Mouse (Mus musculus): ENCODE measurements at regions not wholly inside any gene's neighbourhood (a gene's known extent, or its start where the extent isn't known, plus 50 kb on each side); places are given as distances from the start of the nearest gene placed in this dataset.
"Not testable (repeated sequence)": the region's sequence is repeated elsewhere in the genome, so short reads cannot be mapped to it uniquely, and the experiment has no call there.

DNA sequence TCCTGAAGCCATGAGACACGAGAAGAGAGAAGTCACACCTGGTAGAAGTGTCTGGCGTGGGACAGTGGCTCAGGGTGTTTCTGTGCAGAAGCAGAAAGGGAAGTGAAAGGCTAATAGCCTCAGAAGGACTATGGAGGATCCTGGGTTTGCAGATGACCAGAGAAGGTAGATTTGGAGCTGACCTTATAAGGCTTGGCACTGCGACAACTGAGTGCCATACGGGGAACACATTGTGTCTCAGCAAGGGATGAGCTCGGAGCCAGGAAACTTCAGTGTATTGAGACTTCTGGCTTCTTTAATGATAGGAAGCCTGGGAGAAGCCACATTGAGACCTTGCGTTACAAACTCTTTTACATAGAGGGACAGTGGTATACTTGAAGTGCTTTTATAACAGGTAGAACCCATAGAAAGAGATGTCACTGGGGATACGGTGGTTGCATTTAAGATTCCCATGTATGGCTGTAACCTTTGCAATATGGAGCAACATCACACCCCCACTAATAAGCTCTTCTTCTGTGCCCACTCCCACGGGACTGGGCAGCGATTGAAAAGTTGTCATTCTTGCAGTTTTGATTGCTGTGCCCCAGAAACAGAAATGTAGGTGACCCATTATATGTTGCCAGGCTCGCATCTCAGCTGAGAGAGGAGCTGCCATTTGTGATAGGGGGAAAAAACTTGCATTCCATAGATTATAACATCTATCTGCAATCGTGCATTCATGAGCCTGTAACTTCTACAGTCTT is 61.8 kb upstream of the Dync1i1 start:
- DNase-seq = peak; percentile 84 to 86

DNA sequence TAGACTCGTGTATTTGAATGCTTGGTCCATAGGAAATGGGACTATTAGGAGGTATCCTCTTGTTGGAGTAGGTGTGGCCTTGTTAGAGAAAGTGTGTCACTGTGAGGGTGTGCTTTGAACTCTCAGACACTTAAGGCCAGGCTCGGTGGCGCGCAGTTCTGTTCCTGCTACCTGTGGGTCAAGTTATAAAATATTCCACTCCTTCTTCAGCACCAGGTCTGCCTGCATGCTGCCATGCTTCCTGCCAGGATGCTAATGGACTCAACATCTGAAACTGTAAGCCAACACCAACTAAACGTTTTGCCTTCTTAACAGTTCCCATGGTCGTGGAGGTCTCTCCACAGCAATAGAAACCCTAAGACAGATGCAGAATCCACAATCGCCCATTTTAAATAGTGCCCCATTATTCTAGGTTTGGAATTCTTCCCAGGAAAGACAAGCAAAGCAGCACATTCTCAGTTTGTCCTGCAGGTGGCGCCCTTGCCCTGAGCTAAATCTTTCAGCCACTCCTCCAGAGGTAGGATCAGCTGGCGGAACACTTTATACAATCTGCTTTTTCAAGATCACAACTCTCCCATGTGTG is 80.2 kb upstream of the Dync1i1 start:
- DNase-seq = peak; percentile 87 to 89

DNA sequence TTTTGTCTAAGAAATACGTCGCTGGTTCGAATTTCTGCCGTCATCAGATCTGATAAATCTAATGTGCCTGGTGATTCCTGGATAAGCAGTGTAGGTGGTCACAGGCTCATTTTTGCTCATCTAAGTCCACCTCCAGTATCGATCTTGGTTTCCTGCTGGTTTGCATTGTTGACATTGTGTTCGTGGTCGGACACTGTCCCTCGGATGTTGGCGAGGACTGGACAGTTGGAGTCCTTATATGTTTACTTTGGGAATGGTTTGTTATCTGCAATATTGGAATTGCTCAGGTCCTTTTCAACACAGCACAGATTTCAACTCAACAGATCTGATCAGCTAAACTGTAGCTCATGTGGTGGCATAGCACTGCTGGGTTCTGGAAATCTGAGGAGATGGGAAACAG is 91.2 kb upstream of the Dync1i1 start:
- DNase-seq = no peak

DNA sequence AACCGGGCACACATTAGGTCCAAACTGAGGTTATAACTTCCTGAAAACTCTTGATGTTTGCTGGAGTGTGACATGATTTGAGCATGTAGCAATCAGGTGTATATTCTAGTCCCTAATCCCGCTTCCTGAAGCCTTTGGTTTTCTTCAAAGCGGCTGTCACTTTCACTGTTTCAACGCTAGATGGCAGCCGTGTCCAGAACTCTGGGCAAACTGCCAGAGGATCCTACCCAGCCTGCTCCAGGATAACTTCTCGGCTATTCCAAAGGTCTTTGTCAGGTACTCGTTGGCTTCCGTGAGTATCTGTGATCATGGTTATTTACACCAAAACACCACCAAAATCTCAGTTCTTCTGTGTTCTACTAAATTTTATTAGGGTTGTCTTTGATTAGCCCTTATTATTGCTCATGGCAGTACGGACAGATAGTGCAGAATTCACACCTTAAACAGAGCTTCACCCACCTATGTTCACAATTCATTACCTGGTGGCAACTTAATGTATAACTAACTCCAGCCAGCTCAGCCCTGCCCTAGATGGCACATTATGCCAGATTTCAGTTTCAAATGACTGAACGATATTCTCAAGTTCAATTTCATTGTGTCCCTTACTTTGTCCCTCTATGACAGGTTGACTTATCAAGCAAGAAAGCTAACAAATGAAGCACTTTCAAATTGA is 92.3 kb upstream of the Dync1i1 start:
- peak; percentile 78 to 87 for DNase-seq

DNA sequence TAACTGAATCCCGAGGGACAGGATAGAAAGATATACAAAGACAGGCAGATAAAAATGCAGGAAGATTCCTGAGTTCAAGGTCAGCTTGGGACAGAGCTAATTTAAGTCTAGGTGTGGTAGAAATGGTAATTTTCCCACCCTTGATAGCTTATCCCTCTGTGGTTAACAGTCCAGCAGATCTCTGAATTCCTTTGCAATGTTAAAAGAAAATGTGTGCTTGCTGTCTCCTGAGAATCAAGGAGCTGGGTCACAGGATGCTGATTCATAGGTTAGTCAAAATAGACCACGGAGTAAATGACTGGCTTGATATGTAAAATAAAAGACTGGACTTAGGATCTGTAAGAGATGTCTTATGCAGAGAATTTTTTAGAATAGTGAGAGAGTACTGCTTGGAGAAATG is 101.4 kb upstream of the Dync1i1 start:
- no peak for DNase-seq

DNA sequence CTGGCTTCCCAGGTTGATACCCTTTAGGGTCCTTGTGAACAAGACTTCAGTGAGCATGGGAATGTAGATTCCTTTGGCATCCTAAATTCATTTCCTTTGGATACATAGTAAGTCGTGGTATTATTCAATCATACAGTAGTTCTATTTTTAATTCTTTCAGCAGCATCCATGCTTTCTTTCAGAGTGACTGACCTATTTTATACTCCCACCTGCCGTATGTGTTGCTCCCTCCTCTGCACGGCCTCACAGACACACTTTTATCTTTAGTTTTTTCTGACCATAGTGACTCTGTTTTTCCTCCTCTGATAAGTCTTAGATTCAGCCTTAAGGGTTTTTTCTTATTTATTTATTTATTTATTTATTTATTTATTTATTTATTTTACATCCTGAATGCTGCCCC is 103.9 kb upstream of the Dync1i1 start:
- no peak for DNase-seq

DNA sequence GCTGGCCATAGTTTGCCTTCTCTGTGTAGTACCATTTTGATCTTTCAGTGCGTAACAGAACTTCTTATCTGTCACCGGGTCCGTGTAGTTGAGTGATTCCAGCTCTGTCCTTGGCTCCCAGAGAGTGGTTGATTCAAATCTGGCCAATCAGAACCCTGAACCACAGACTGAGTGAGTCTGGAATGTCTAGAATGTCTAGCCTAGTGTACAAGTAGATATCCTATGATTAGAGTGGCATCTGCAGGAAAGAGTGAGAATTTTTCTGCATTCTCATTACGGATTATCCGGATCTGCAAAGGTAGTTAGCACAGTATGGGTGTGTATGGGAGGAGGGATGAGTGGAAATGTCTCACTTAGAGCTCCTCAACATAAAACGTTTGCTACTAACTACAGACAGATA is 97.9 kb upstream of the Pdk4 start:
- DNase-seq = no peak

DNA sequence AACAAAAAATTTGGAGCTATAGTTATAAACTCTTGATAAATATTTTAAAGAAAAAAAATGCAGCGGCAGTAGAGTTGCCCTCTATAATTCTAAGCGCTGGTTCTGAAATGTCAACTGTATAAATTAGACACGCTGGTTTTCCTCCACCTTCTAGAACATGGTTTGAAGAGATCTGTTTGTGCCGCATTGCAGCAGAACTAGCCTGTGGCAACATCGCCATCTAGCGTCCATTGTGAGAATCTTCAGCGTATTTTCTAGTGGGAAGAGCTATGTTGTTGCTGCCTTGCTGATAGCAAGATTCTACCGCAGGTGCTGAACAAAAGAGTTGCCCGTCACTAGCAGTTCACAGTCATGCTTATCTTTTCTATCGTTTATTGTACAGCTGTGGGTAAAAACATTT is 93.5 kb upstream of the Pdk4 start:
- peak; percentile 71 to 76 for DNase-seq

DNA sequence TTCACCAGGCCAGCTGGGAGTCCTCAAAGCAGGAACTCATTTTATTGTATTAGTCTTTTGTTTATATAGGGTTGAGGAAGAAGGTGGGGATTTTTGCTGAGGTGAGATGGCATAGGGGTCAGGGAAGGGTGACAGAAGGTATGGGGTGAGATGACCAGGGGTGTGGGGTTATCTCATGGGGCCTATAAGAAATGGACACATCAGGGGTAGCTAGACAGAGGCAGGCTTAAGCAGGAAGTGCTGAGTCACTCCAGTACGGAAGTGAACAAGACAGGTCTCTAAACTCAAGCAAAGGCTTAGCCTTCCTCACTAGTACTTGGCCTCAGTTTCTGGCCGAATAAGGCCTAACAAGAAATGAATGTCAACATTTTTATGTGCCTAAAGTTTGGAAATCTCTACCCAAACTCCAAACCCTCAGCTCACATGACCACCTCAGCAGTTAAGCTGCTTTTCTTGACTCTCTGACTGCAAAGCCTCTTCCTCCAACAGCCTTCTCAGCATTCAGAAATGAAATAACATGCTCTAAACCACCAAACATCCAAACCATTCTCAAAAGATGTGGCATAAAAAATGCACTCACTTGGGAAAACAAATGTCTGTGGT is 86.9 kb upstream of the Pdk4 start:
- DNase-seq = no peak

DNA sequence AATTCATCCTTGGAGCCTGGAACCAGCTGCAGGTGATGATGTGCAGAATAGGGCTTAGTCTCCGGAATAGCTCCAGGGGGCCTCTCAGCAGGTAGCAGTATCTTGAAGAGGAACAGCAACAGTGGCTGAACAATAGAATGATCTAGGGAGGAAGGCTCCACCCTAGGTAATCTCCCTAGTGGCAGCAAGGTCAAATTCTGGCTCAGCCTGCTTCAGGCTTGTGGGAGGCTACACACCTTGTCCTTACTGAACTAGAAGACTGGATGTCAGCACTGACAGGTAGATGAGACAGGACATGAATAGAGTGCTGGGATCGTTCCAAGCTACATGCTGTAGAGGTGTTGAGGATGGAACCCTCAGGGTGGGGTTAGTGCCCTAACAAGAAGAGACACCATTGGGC is 80.8 kb upstream of the Pdk4 start:
- not testable (repeated sequence) for DNase-seq

DNA sequence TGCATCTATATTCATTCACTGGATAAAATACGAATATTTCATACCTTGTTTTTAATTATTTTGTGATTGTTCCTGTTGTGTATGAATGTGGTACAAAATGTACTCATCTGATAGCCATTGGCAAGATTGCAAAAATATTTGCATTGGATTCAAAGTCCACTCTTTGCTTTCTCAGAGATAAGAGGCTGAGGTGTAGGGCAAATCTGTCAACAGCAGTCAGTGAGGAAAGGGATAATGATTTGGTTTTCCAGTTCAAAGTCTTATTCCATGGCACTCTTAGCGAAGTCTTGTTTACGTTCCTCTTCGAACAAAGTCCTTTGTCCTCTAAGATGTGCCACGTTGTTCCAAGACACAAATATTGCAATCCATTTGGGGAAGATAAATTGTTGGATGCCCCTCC is 70.5 kb upstream of the Pdk4 start:
- DNase-seq = no peak

DNA sequence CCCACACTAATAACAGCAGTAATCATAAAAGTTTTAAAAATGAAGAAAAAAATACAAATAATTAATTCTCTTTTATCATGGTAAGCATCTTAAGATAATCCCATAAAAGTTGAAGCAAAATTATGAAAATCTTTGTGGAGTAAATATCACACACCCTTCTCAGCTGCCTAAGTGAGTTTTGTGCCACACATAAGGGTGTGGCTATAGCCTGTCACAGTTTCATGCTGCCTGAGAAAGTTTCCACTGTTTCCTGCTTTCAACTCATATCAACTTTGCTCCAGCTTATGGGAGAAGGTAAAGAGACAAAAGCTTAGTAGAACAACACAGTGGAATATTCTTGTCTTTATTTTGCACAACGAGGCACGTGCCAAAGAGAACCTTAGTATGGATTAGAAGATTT is 68.9 kb upstream of the Pdk4 start:
- DNase-seq = no peak

DNA sequence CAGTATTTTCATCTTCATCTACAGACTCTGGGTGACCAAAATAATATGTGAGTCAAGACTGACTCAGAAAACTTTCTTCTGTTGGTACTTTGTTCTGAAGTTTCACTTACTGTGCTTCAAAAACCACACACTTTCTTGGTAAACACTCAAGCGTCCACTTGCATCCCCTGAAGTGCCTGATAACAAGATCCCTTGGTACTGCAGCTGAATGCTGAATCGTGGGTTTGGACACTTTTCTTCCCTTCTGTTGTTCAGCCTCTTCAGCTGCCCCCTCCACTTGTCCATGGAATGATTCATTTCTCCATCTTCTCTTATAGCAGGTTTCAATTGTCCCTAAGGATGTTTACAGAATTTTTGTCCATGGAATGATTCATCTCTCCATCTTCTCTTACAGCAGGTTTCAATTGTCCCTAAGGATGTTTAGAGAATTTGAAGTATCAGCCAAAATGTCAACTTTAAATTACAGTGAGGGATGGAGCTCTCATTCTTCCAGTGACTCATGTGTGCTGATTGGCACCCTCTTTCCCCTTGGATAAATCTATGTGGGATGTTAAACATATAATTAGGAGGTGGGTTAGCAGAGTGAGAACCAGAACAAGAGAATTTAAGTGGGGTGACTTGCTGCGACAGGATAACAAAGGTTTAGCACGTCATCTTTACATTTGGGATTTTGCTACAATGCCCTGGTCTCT is 57.7 kb upstream of the Pdk4 start:
- DNase-seq = no peak

DNA sequence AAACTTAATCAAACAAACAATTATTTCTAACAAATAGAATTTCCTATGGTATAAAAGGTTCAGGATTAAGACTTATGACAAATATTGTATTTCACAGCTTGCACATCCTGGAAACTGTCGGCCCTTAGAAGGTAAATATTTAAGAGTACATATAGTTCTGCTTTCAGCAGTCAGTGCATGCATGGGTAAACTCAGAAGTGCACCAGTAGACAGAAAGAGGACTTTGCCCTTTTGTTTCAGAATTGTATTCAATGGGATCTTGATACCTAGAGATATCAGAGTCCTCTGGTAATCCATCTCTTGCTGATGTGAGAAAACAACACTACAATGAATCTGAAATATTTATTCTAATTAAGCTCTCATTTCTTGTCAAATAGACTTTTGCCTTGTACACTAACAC is 54.0 kb upstream of the Pdk4 start:
- no peak for DNase-seq

Measured in cerebellum, postnatal 10 days (tissue).